Mouse (Mus musculus) CH12.LX (cell line): ENCODE measurements around the gene BC035044.

ENCODE experiments used
- E2F4 ChIP-seq: IDR thresholded peaks from 2 replicates; pipeline ENCODE4 v1.6.1; 2011; ENCODE audit warnings: low read depth, low read length, improper control_type of control experiment; ENCODE audit not compliant: insufficient replicate concordance
- MYC ChIP-seq: IDR thresholded peaks from 2 replicates; pipeline ENCODE4 v1.6.1; 2011; ENCODE audit warnings: low read depth, mild to moderate bottlenecking, improper control_type of control experiment, low read length
- RCOR1 ChIP-seq: conservative IDR thresholded peaks from 2 replicates; pipeline ENCODE4 v1.6.1; 2012; ENCODE audit warnings: low read depth, mild to moderate bottlenecking, inconsistent platforms, low read length, improper control_type of control experiment
- USF1 ChIP-seq: IDR thresholded peaks from 2 replicates; pipeline ENCODE4 v1.6.1; 2014; ENCODE audit warnings: low read depth, mild to moderate bottlenecking, inconsistent platforms, low read length, improper control_type of control experiment
- ZKSCAN1 ChIP-seq: IDR thresholded peaks from 2 replicates; pipeline ENCODE4 v1.6.1; 2012; ENCODE audit warnings: low read depth, inconsistent platforms, low read length, improper control_type of control experiment, borderline replicate concordance

DNA sequence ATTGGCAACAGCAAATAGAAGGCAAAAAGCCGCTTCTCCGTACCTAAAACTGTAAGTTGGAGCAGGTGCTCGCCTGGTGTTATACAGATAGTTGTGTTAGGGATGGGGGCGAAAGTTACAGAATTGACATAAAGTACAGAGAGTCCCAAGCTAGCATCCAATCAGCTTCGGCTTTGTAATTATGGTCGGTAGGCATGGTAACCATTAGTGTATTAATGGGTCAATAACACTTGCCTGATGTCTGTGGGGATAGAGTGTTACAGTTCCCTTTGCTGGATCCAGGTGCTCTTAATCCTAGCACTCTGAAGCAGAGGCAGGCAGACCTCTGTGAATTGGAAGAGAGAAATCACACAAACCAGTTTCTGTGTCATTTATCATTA, 54.0 kb downstream of the BC035044 start:
- no peak for TF ChIP-seq E2F4
- TF ChIP-seq RCOR1: no peak
- no peak for TF ChIP-seq ZKSCAN1
- TF ChIP-seq USF1: no peak
- no peak for TF ChIP-seq MYC
